Mouse (Mus musculus): Measurements from ENCODE around the gene Fam228a.
"Not testable (repeated sequence)": the region's sequence is repeated elsewhere in the genome, so short reads cannot be mapped to it uniquely, and the experiment has no call there.

Fam228a gene

DNA sequence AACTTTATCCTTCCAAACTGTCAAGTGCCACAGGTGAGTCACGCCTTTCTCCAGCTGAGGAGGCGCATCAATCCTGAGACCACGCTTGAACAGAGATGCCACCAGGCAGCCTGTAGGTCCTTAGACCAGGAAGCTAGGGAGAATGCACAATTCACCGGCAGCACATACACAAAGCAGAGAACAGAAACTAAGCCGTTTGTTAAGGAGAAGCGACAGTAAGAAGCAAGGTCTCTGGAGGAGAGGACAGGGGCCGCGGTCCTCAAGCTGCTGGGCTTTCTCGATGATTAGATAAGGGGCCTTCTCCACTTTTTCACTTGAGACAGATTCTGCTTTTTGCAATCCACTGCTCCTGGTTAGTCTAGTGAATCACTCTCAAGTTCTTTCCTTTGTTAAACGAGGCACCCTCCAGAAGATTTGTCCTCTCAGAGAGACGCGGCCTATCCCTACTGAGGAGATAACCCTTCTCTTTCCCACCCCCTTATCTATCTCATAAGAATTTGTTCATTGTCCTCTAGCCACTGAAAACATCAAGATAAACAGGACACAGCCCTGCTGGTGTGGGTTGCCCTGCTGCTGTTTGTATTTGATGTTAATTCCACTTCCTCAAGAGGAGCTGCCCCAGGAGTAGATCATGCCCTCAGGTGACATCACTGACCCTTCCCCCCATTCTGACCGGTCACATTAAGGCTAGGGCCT lies 19.0 kb downstream of the Fam228a start:
- in situ Hi-C loops (cut with MboI) = no loop called here

- in situ Hi-C loops (cut with MboI) = no loop called here
Observed at GRCm38 (mm10) chr12:4717417-4717816, 20.8 kb downstream of the Fam228a start.

DNA sequence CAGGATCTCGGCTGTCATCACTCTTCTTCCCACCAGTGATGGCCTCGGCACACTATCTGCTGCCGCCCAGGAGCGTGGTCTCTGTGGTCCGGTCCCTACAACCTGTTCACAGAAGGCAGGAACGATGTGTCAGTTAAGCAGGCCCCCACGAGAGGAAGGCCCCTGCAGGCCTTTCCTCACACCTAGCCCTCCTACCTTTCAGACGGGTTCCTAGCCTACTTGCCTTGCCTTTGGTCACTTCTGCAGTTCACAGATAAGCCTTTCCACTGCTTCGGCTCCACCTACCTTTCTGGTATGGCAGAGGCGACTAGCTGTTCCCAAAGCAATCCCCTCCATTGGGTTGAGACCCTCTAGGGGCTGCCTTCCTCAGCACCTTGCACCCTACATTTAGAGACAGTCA lies 22.6 kb downstream of the Fam228a start:
- in situ Hi-C loops (cut with MboI) = no loop called here

DNA sequence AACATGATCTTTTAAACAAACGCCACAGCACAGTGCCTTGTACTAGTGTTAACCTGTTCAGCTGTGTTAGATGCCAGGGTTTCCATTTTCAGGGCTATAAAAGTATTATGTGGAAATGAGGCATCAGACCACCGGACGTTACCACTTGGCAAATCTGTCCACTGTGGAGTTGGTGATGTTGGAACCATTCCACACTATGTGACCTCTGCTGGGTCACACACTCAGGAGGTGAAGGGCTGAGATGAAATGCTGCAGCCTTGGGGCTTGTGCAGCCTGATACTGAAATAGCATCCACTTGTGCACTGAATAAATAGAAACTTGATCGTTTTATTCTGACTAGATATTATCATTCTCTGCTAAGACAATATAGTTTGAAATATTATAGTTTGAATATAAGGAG lies 24.9 kb downstream of the Fam228a start:
- in situ Hi-C loops (cut with MboI) = no loop called here

DNA sequence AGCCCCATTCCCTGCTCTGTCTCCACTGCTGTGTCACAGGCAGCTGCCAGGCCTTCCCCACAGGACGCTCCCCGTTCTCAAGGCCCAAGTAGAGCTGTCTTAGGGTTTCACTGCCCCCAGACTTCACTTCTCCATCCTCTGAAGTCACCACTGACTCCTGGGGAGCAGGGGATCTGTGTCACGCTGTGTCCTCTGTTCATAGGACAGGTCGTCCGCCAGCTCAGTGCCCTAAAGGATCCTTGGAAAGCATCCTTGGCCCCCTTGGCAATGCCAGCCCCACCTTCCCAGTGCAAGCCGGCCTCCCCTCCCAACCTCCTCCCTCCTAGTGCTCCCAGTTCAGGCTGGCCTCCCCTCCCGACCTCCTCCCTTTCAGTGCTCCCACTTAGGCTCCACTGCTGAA lies 28.3 kb downstream of the Fam228a start:
- in situ Hi-C loops (cut with MboI) = no loop called here

GRCm38 (mm10) chr12:4708881-4709604 lies 29.2 kb downstream of the Fam228a start:
- in situ Hi-C loops (cut with MboI) = no loop called here

- in situ Hi-C loops (cut with MboI) = no loop called here
Observed at GRCm38 (mm10) chr12:4708296-4708695, 29.9 kb downstream of the Fam228a start.

DNA sequence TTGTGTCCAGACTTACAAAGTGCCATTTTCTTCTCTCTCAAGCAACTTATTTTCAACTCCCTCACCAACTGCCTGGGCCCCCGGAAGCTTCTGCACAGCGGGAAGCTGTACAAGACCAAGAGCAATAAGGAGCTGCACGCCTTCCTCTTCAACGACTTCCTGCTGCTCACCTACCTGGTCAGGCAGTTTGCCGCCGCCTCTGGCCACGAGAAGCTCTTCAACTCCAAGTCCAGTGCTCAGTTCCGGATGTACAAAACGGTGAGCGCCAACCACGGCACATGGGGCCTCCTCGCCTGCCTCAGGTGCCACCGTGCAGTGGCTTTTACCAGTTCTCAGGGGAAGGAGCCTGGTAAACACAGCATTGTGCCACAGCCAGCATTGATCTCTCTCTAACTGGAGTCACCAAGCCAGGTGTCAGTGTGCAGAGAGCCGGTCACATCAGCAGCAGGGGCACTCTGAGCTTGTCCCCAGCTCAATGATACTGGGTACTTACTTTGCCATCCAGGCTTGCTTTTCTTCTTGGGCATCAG lies 30.7 kb downstream of the Fam228a start:
- in situ Hi-C loops (cut with MboI) = no loop called here

DNA sequence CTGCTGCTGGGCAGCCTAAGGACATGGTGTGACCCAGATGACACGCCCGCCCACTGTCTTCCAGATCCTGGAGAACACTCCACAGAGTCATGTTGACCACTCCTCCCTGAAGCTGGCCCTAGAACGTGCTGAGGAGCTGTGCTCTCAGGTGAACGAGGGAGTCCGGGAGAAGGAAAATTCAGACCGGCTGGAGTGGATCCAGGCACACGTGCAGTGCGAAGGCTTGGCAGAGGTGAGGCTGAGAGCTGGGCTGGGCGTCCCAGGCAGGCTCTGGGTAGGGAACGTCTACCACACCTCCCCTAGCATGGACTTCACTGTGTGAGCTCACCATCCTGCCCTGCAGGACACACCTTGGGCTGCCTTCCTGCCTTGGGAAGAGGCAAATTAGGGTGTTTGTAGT lies 31.3 kb downstream of the Fam228a start:
- in situ Hi-C loops (cut with MboI) = no loop called here

GRCm38 (mm10) chr12:4706175-4706574 lies 32.1 kb downstream of the Fam228a start:
- in situ Hi-C loops (cut with MboI) = no loop called here

- in situ Hi-C loops (cut with MboI) = not testable (repeated sequence)
Observed at GRCm38 (mm10) chr12:4705626-4706025, 32.6 kb downstream of the Fam228a start.

DNA sequence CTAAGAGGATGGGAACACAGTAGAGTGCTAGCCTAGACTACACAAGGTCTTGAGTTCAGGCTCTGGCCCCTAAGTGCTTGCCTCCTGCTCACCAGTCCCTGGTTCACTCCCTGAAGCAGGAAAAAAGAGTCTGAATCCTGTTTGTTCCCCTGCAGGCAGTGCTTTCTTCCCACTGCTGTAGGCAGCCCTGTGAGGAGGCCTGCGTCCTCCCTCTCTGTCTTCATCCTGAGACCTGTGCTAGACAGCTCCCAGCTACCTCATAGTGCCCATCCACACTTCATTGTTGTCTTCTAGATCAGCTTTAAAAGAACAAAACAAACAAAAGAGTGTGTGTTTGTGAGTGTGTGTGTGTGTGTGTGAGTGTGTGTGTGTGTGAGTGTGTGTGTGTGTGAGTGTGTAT lies 43.7 kb downstream of the Fam228a start:
- in situ Hi-C loops (cut with MboI) = no loop called here

DNA sequence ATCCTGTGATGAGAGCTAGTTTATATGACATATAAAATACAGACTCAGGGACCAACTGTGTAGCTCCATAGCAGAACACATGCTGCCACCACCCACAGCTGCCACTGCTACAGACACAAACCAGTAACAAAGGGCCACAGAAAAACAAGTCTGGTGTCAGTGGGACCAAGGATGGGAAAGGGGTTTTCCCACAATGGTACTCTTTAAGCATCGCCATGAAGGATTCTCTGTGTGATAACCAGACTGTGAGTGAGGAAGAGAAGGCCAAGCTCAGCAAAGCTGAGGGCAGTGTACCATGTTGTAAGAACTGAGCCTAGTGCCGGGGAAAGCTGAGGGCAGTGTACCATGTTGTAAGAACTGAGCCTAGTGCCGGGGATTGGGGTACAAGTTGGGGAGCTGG lies 47.0 kb downstream of the Fam228a start:
- in situ Hi-C loops (cut with MboI) = no loop called here

GRCm38 (mm10) chr12:4689341-4689740 lies 48.9 kb downstream of the Fam228a start:
- in situ Hi-C loops (cut with MboI) = no loop called here

DNA sequence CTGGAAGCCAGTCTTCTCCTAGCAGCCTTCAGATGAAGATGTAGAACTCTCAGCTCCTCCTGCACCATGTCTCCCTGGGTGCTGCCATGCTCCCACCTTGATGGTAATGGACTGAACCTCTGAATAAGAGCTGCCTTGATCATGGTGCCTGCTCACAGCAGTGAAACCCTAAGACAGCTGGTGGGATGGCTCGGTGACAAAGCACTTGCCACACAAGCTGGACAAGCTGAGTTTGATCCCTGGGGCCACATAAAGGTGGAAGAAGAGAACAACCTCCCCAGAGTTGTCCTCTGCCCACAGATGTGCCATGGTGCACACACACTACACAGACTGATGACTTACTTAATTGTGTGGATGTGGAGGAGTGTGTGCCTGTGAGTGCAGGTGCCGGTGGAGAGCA lies 49.8 kb downstream of the Fam228a start:
- in situ Hi-C loops (cut with MboI) = no loop called here

DNA sequence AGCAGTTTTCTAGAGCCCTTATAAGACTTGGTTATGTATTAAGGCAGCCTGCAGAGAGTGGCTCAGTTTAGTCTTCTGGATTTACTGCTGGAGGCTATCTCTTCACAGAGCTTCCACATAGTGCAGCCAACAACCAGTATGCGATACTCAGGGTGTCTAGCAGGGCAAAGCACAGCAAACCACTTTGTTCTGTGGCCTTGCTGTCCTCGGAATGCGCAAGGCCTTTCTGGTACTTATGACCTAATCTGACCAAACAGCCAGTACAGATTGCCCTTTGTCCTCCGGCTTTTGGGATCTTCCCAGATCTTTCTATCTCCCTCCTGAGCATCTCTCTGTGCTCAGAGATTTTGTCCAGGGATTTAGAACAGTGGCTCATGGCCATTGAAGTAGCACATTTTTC lies 52.8 kb downstream of the Fam228a start:
- in situ Hi-C loops (cut with MboI) = no loop called here

- in situ Hi-C loops (cut with MboI) = no loop called here
Observed at GRCm38 (mm10) chr12:4679971-4680370, 58.3 kb downstream of the Fam228a start.

- in situ Hi-C loops (cut with MboI) = no loop called here
Observed at GRCm38 (mm10) chr12:4676336-4676735, 61.9 kb downstream of the Fam228a start.

DNA sequence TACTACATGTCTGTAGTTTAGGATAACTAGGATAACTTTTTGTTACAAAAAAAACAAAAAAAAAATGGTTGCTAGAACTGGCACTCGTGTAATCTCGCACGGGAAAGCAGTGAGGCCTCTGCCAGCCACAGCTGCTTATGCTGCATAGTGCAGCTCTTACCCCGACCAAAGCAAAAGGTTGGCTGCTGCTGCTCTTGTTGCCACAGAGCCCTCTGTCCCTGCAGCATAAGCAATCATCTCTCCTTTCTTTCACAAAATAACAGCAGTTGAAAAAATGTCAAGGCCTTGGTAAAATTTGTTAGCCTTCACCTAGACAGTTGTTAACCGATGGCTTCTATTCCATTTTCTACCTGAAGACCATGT lies 72.6 kb downstream of the Fam228a start:
- in situ Hi-C loops (cut with MboI) = no loop called here

GRCm38 (mm10) chr12:4664929-4665674 lies 73.1 kb downstream of the Fam228a start:
- in situ Hi-C loops (cut with MboI) = no loop called here
